Mouse (Mus musculus) cerebellum, adult 9-11 months (tissue): ENCODE results near the gene Herpud2.
A peak's percentile ranks its signal among the peaks of the same experiment; 100 is the strongest.

Experiments
- DNase-seq: peaks from one replicate; pipeline ENCODE4 v3.0.0; 2022

Gene Herpud2

GRCm38 (mm10) chr9:25151611-25152241 is at the start of gene Herpud2:
Gene Herpud2 (minus strand): TSS chr9:25151820.
- DNase-seq: peak; percentile 93

- DNase-seq: no peak
These were observed 49.4 kb upstream of the Herpud2 start for GRCm38 (mm10) chr9:25200987-25201386.

GRCm38 (mm10) chr9:25200148-25200547 is 48.5 kb upstream of the Herpud2 start:
- DNase-seq: no peak

GRCm38 (mm10) chr9:25196746-25197145 is 45.1 kb upstream of the Herpud2 start:
- DNase-seq: no peak

DNA sequence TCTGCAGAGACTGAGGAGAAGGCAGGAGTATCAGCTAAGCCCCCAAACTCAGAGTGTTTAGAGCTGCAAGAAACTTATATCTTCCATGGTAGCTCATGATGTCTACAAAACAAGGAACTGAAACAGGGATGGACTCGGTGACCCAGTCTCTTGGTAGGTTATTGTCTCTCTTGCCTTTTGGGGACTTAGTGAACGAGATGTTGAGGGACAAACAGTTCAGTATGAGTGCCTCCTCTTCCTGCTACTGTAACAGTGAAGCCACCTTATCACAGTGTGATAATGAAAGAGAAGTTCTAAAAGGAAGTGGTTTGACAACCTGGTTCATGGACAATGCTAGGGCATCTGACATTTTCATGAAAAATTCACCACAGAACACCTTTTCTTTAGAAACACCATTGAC is 40.0 kb upstream of the Herpud2 start:
- DNase-seq: no peak

DNA sequence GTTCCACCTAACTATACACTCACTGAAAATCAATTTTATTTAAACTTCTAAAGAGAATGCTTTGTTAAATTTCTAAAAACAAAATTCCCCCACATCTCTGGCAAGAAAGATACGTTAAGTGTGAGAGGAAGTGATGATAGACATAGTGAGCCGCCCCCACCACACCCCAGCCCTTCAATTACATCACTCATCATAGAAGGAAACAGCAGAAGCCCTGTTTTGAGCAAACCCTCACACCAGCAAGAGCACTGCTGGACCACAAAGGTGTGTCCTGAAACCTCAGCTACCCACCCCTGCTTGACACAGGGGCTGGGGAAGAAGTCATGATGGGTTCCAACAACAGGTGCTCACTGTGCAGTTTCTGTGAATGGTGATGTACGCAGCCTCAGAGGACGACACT is 34.9 kb upstream of the Herpud2 start:
- DNase-seq: no peak

- no peak for DNase-seq
These were observed 34.2 kb upstream of the Herpud2 start for GRCm38 (mm10) chr9:25185854-25186253.

DNA sequence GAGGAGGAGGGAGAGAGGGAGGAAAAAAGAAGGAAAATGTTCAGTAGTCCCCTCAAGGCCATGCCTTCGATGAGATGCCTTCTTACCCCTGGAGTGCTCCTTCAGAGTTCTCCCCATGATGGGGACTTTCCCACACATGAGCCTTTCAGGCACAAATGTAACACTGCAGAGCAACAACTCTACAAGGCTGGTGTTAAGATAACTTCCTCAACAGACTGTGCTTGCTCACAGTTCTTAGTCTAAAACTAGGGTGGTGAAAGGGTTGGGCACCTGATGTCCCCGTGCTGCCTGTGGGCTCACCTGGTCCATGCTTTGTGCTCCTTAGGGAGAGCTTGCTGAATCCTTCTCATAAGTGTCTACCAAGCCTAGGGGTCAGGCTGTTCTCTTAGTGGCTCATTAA is 33.0 kb upstream of the Herpud2 start:
- DNase-seq: no peak

GRCm38 (mm10) chr9:25178066-25178465 is 26.4 kb upstream of the Herpud2 start:
- DNase-seq: no peak

DNA sequence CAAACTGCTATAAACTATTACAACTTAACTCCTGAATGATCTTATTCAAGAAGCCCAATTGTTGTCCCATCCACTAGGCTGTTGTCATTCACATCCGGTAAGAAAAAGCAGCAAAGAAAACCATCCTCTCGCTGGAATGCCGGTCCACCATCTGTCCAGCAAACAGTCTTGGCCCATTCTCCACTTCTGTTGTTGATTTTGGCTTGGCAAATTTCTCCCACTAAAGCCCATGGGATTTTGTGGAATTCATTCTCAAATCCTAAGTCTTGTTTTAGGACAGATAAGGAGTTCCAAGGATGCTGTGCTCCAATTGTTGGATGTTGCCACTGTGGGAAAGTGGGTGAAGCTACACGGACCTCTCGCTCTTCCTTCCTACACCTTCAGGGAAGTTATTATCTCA is 25.6 kb upstream of the Herpud2 start:
- no peak for DNase-seq

DNA sequence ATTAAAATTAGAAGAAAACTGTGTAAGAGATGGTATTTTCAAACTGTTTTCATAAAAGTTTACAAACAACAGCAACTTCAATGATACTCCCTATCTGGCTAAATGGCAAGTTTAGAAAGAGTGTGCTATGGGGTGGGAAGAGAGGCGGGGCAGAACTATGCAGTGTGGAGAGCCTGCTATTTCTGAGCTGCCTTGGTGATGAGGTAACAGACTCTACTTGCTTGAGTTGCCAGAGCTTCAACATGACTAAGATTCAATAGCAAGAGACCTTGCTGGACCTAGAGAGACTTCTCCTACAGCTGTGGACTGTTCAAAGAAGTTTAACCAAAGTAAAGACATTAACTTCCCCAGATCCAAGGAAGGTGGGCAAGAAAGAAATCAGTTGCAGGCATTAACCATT is 24.9 kb upstream of the Herpud2 start:
- no peak for DNase-seq

DNA sequence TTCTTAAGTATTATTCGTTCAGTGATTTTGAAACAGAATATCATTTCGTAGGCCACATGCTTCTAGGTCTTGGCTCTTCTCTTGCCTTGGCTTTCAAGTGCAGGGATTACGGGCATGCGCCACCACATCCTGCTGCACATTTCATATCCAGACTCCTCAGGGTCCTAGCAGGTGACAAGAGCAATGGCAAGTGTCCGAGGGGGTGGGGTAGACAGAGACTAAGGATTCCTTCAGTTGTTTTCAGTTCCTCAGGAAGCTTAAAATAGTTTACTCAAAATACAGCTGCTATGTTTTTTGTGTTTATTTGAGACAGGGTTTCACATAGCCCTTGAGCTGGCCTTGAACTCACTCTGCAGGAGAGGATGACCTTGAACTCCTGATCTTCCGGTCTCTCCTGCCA is 24.4 kb upstream of the Herpud2 start:
- DNase-seq: no peak

- DNase-seq: peak; percentile 87
These were observed 23.4 kb upstream of the Herpud2 start for GRCm38 (mm10) chr9:25175039-25175442.

- no peak for DNase-seq
These were observed 23.0 kb upstream of the Herpud2 start for GRCm38 (mm10) chr9:25174614-25175013.

DNA sequence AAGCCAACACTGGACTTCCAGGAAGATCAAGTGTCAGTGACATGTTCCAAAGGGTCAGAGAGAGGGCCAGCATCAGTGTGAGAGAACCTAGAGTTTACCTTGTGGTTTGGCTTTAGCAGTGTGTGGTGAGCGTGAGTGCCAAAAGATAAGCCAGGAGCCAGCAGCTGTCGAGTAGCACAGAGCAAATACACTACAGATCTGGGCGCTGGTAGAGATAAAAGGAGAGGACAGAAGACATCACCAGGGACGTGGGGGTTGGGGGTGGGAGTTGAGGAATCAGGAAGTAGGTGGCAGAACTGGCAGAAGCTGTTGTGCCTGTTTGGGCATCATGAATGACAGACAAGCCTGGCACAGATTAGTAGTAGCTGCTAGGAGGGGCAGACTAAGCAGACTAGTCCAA is 21.6 kb upstream of the Herpud2 start:
- DNase-seq: no peak

- DNase-seq: no peak
These were observed 18.0 kb upstream of the Herpud2 start for GRCm38 (mm10) chr9:25169626-25170025.

DNA sequence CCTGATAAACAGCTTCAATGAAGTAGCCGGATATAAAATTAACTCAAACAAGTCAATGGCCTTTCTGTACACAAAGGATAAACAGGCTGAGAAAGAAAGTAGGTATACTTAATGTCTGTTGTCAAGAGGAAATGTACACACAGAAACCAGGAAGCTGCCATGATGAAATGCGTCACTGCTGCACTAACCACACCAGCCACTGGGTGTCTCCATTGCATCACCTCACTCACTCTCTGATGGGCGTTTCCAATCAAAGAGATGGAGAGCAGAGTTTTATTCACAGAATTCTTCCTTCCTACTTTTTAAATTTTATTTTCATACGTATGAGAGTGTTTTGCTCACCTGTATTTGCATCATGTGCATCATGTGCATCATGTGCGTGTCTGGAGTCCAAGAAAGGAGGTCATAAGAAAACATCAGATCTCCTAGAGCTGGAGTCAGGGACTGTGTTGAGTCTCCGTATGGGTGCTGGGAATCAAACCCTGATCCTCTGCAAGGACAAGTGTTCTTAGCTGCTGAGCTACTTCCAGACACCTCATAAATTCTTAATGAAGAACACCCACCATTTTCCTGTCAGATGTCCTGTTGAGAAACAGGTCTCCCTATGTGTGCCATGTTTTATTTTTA is 16.0 kb upstream of the Herpud2 start:
- DNase-seq: peak; percentile 57

- no peak for DNase-seq
These were observed 6.6 kb upstream of the Herpud2 start for GRCm38 (mm10) chr9:25158218-25158617.

GRCm38 (mm10) chr9:25156377-25156776 is 4.8 kb upstream of the Herpud2 start:
- DNase-seq: no peak

- no peak for DNase-seq
These were observed 1.4 kb upstream of the Herpud2 start for GRCm38 (mm10) chr9:25153066-25153465.

GRCm38 (mm10) chr9:25152457-25152856 is 837 bp upstream of the Herpud2 start:
- DNase-seq: no peak

GRCm38 (mm10) chr9:25150791-25151610 is 619 bp downstream of the Herpud2 start:
- DNase-seq: peak; percentile 71

DNA sequence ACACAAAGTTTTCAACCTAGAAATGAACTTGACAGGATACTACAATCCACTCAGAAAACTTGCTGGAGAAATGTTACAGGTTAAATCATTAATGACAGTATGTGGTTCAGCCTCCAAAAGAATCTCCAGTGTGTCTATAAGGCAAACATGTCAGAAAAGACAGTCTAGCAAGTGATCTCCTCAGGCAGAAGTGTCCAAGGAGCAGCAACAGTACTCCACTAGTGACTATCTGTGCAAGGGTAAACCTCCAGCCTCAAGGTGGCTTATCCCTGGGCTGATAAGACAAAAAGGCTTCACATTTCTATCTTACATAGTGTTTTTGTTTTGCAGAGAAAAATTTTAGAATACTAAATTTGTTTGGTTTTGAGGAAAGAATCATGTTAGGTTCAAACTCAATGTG is 2.9 kb downstream of the Herpud2 start:
- no peak for DNase-seq

DNA sequence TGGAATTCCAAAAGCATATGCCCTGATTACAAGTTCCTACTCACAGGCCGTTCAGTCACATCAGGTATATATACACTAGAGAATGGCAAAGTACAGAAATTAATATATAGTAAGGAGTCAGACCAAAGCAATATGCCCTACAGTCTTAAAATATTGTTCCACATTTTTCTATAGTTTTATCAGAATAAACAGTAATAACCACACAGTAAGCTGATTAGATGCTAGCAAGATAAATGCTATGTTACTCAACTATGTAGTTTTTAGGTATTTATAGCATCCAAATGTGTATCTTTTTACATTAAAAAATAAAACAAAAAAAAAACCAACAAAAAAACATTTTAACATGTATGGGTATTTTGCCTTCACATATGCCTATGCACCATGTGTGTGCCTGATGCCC is 5.7 kb downstream of the Herpud2 start:
- DNase-seq: no peak
